Mouse (Mus musculus) hindbrain, embryonic 15.5 days (tissue): ENCODE measurements at regions not wholly inside any gene's neighbourhood (a gene's known extent, or its start where the extent isn't known, plus 50 kb on each side); places are given as distances from the start of the nearest gene placed in this dataset.

Experiments
- ATAC-seq: fragments of 200-750 bp; cut with Nextera tagmentation; 2 replicates; pipeline ENCODE4 v1.8.0; 2017; ENCODE audit warnings: low read depth, moderate number of reproducible peaks, moderate TSS enrichment; ENCODE audit not compliant: low FRiP score
- H3K27ac ChIP-seq: fragments of 300-500 bp; sonication (generic); replicated peaks from 2 replicates; pipeline ENCODE4 v1.5.1; 2015; ENCODE audit warnings: mild to moderate bottlenecking, inconsistent platforms
- H3K27me3 ChIP-seq: fragments of 300-500 bp; sonication (generic); 2 replicates; pipeline ENCODE4 v1.6.1; 2015; ENCODE audit warnings: control low read depth, inconsistent platforms
- H3K36me3 ChIP-seq: fragments of 300-500 bp; sonication (generic); 2 replicates; pipeline ENCODE4 v1.6.1; 2015; ENCODE audit warnings: control low read depth, inconsistent platforms
- H3K4me1 ChIP-seq: fragments of 300-500 bp; sonication (generic); replicated peaks from 2 replicates; pipeline ENCODE4 v1.6.1; 2015; ENCODE audit warnings: control low read depth, inconsistent platforms
- H3K4me2 ChIP-seq: fragments of 300-500 bp; sonication (generic); 2 replicates; pipeline ENCODE4 v1.6.1; 2015; ENCODE audit warnings: moderate library complexity, mild to moderate bottlenecking, inconsistent platforms
- H3K4me3 ChIP-seq: fragments of 300-500 bp; sonication (generic); 2 replicates; pipeline ENCODE4 v1.5.1; 2015; ENCODE audit warnings: mild to moderate bottlenecking, inconsistent platforms
- H3K9ac ChIP-seq: fragments of 300-500 bp; sonication (generic); 2 replicates; pipeline ENCODE4 v1.6.1; 2015; ENCODE audit warnings: inconsistent platforms
- H3K9me3 ChIP-seq: fragments of 300-500 bp; sonication (generic); 2 replicates; pipeline ENCODE4 v1.6.1; 2016; ENCODE audit warnings: control low read depth, inconsistent platforms
- WGBS: fragments of 180-500 bp; shearing (Covaris S2); methylation state at CpG from one replicate; pipeline ENCODE4 v1.1.7; 2015; 5-methylcytosine and 5-hydroxymethylcytosine counted together

GRCm38 (mm10) chr1:18849038-18849437, 253.8 kb upstream of the Tfap2d start:
- Histone ChIP-seq H3K4me1 (no peaks in the 10 kb centered on the region), H3K4me2 (no peak overlapping the region), H3K4me3 (no peak overlapping the region), H3K9ac (no peak overlapping the region), H3K27ac (no peak overlapping the region), H3K27me3 (no peaks in the 10 kb centered on the region), H3K36me3 (no peaks in the 10 kb centered on the region), H3K9me3 (no peaks in the 10 kb centered on the region)
- WGBS: 59% methylated on average over 2 of the region's 2 CpGs
- no peak for ATAC-seq

- ATAC-seq: no peak
- no peaks in the 10 kb centered on the region for H3K27me3 ChIP-seq
- WGBS: 84% methylated on average over 3 of the region's 3 CpGs
These were observed 245.4 kb upstream of the Tfap2d start for GRCm38 (mm10) chr1:18857457-18857856.

GRCm38 (mm10) chr1:18903266-18903665, 199.6 kb upstream of the Tfap2d start:
- no peaks in the 10 kb centered on the region for H3K9me3 ChIP-seq
- WGBS: 93% methylated on average over 1 of the region's 1 CpGs
- no peak for ATAC-seq

More at GRCm38 (mm10) chr1:18857457-18857856, 245.4 kb upstream of the Tfap2d start:
- no peak overlapping the region for H3K27ac ChIP-seq
- H3K9ac ChIP-seq: no peak overlapping the region
- H3K4me2 ChIP-seq: no peak overlapping the region
- H3K4me3 ChIP-seq: no peak overlapping the region
- H3K9me3 ChIP-seq: no peaks in the 10 kb centered on the region
- H3K36me3 ChIP-seq: no peaks in the 10 kb centered on the region
- H3K4me1 ChIP-seq: no peaks in the 10 kb centered on the region

GRCm38 (mm10) chr1:18903696-18904095, 199.1 kb upstream of the Tfap2d start:
- ATAC-seq: no peak
- Histone ChIP-seq H3K4me3 (no peak overlapping the region), H3K4me1 (no peaks in the 10 kb centered on the region), H3K9ac (no peak overlapping the region), H3K9me3 (no peaks in the 10 kb centered on the region), H3K27ac (no peak overlapping the region), H3K36me3 (no peaks in the 10 kb centered on the region), H3K27me3 (no peaks in the 10 kb centered on the region), H3K4me2 (no peak overlapping the region)
- 73% methylated on average over 4 of the region's 4 CpGs for WGBS

More at GRCm38 (mm10) chr1:18903266-18903665, 199.6 kb upstream of the Tfap2d start:
- Histone ChIP-seq H3K4me3 (no peak overlapping the region), H3K9ac (no peak overlapping the region), H3K4me1 (no peaks in the 10 kb centered on the region), H3K27me3 (no peaks in the 10 kb centered on the region), H3K36me3 (no peaks in the 10 kb centered on the region), H3K4me2 (no peak overlapping the region), H3K27ac (no peak overlapping the region)

- WGBS: 50% methylated on average over 4 of the region's 4 CpGs
- Histone ChIP-seq H3K27me3 (no peaks in the 10 kb centered on the region), H3K4me3 (no peak overlapping the region), H3K4me1 (no peaks in the 10 kb centered on the region), H3K36me3 (no peaks in the 10 kb centered on the region), H3K9me3 (no peaks in the 10 kb centered on the region), H3K9ac (no peak overlapping the region), H3K27ac (no peak overlapping the region), H3K4me2 (no peak overlapping the region)
- ATAC-seq: no peak
These were observed 191.2 kb upstream of the Tfap2d start for GRCm38 (mm10) chr1:18911578-18911977.

- Histone ChIP-seq H3K9ac (no peak overlapping the region), H3K9me3 (no peaks in the 10 kb centered on the region), H3K36me3 (no peaks in the 10 kb centered on the region), H3K4me2 (no peak overlapping the region), H3K4me3 (no peak overlapping the region), H3K27me3 (no peaks in the 10 kb centered on the region), H3K27ac (no peak overlapping the region), H3K4me1 (no peaks in the 10 kb centered on the region)
- WGBS: 77% methylated on average over 1 of the region's 1 CpGs
- ATAC-seq: no peak
These were observed 146.5 kb upstream of the Tfap2d start for GRCm38 (mm10) chr1:18956276-18956675.

GRCm38 (mm10) chr1:18956975-18957374, 145.8 kb upstream of the Tfap2d start:
- H3K4me2 ChIP-seq: no peak overlapping the region
- no peaks in the 10 kb centered on the region for H3K27me3 ChIP-seq
- no peaks in the 10 kb centered on the region for H3K4me1 ChIP-seq
- no peak overlapping the region for H3K9ac ChIP-seq
- 71% methylated on average over 6 of the region's 6 CpGs for WGBS
- H3K27ac ChIP-seq: no peak overlapping the region
- no peak for ATAC-seq
- H3K9me3 ChIP-seq: no peaks in the 10 kb centered on the region
- no peaks in the 10 kb centered on the region for H3K36me3 ChIP-seq
- H3K4me3 ChIP-seq: no peak overlapping the region

- ATAC-seq: no peak
- no peak overlapping the region for H3K9ac ChIP-seq
- 67% methylated on average over 9 of the region's 9 CpGs for WGBS
- no peaks in the 10 kb centered on the region for H3K27me3 ChIP-seq
- no peaks in the 10 kb centered on the region for H3K4me1 ChIP-seq
- H3K36me3 ChIP-seq: no peaks in the 10 kb centered on the region
- H3K27ac ChIP-seq: no peak overlapping the region
- no peaks in the 10 kb centered on the region for H3K9me3 ChIP-seq
- no peak overlapping the region for H3K4me2 ChIP-seq
- no peak overlapping the region for H3K4me3 ChIP-seq
These were observed 141.4 kb upstream of the Tfap2d start for GRCm38 (mm10) chr1:18961464-18961863.

- Histone ChIP-seq H3K36me3 (no peaks in the 10 kb centered on the region), H3K27ac (no peak overlapping the region), H3K4me1 (no peaks in the 10 kb centered on the region), H3K4me3 (no peak overlapping the region), H3K27me3 (no peaks in the 10 kb centered on the region), H3K4me2 (no peak overlapping the region), H3K9me3 (no peaks in the 10 kb centered on the region), H3K9ac (no peak overlapping the region)
- no peak for ATAC-seq
- WGBS: 77% methylated on average over 3 of the region's 3 CpGs
These were observed 140.9 kb upstream of the Tfap2d start for GRCm38 (mm10) chr1:18961889-18962288.

- H3K9ac ChIP-seq: no peak overlapping the region
- H3K4me3 ChIP-seq: no peak overlapping the region
- H3K27ac ChIP-seq: no peak overlapping the region
- H3K4me1 ChIP-seq: no peaks in the 10 kb centered on the region
- H3K4me2 ChIP-seq: no peak overlapping the region
- no peaks in the 10 kb centered on the region for H3K9me3 ChIP-seq
- no peaks in the 10 kb centered on the region for H3K36me3 ChIP-seq
- WGBS: 81% methylated on average over 2 of the region's 2 CpGs
- no peak for ATAC-seq
- no peaks in the 10 kb centered on the region for H3K27me3 ChIP-seq
These were observed 133.9 kb upstream of the Tfap2d start for GRCm38 (mm10) chr1:18968935-18969334.

- Histone ChIP-seq H3K9me3 (no peaks in the 10 kb centered on the region), H3K4me2 (no peak overlapping the region), H3K9ac (no peak overlapping the region), H3K4me3 (no peak overlapping the region), H3K4me1 (no peaks in the 10 kb centered on the region), H3K27me3 (no peaks in the 10 kb centered on the region), H3K27ac (no peak overlapping the region), H3K36me3 (no peaks in the 10 kb centered on the region)
- no peak for ATAC-seq
These were observed 132.6 kb upstream of the Tfap2d start for GRCm38 (mm10) chr1:18970173-18970572.

- 81% methylated on average over 6 of the region's 6 CpGs for WGBS
- no peak overlapping the region for H3K27ac ChIP-seq
These were observed 128.8 kb upstream of the Tfap2d start for GRCm38 (mm10) chr1:18973826-18974620.

More at GRCm38 (mm10) chr1:18973826-18974620, 128.8 kb upstream of the Tfap2d start:
- no peaks in the 10 kb centered on the region for H3K36me3 ChIP-seq
- no peak for ATAC-seq
- no peak overlapping the region for H3K4me2 ChIP-seq
- no peaks in the 10 kb centered on the region for H3K9me3 ChIP-seq
- H3K27me3 ChIP-seq: no peaks in the 10 kb centered on the region
- H3K4me1 ChIP-seq: no peaks in the 10 kb centered on the region
- H3K4me3 ChIP-seq: no peak overlapping the region
- no peak overlapping the region for H3K9ac ChIP-seq
